Mouse (Mus musculus) layer of hippocampus, adult 18-20 months (tissue): ENCODE data around the gene Defb11. TPM values are rescaled to one million over a fixed set of nuclear protein-coding genes. Genes with fewer than 3 reads are reported as not detected.
"Not testable (repeated sequence)": the region's sequence is repeated elsewhere in the genome, so short reads cannot be mapped to it uniquely, and the experiment has no call there.

Experiments used
- DNase-seq, 2 experiments: peaks; one replicate each; pipeline ENCODE4 v3.0.0; 2022; ENCODE audit warnings: low spot score in 2 of 2
- long read RNA-seq: library from polyadenylated mRNA; stranded (forward); transcript quantifications from one replicate; pipeline ENCODE4 v2.0.0, GENCODE M21; 2021
- total RNA-seq, 2 experiments: library from RNA; stranded (reverse); gene quantifications; 2 replicates each; pipeline ENCODE4 v1.2.3; 2021

Defb11 gene
- not detected for total RNA-seq
- long read RNA-seq, partial matches to known transcripts, result 0 of 1 reads
- long read RNA-seq, other reads (novel, unspliced or antisense), result 0 of 1 reads

GRCm38 (mm10) chr8:21906290-21906689, at the start of gene Defb11:
Defb11 (minus strand) TSS chr8:21906412.
- not testable (repeated sequence) for DNase-seq

- peak; percentile 44 to 73 for DNase-seq
Measured at GRCm38 (mm10) chr8:21955321-21955720, 49.1 kb upstream of the Defb11 start.

GRCm38 (mm10) chr8:21947311-21948017, 41.3 kb upstream of the Defb11 start:
- no peak for DNase-seq

GRCm38 (mm10) chr8:21946462-21946861, 40.2 kb upstream of the Defb11 start, which contains the start of gene Defb13:
Defb13 (plus strand) TSS chr8:21946762.
- DNase-seq, result no peak

GRCm38 (mm10) chr8:21938052-21938451, 31.8 kb upstream of the Defb11 start, which contains the start of gene Defb35:
Defb35 (plus strand) TSS chr8:21938352.
- not testable (repeated sequence) for DNase-seq

- DNase-seq, result no peak
Measured at GRCm38 (mm10) chr8:21932610-21933009, 26.4 kb upstream of the Defb11 start, which contains the start of gene Defb15. Defb15 (minus strand) TSS chr8:21932710.

- not testable (repeated sequence) for DNase-seq
Measured at GRCm38 (mm10) chr8:21930754-21931153, 24.5 kb upstream of the Defb11 start.

GRCm38 (mm10) chr8:21915625-21916024, 9.4 kb upstream of the Defb11 start:
- DNase-seq, result peak; percentile 9 to 52

- no peak for DNase-seq
Measured at GRCm38 (mm10) chr8:21912554-21912953, 6.3 kb upstream of the Defb11 start.

- DNase-seq, result no peak
Measured at GRCm38 (mm10) chr8:21911931-21912330, 5.7 kb upstream of the Defb11 start.

- not testable (repeated sequence) for DNase-seq
Measured at GRCm38 (mm10) chr8:21885321-21885720, 20.9 kb downstream of the Defb11 start, which contains the start of gene Defb9. Defb9 (minus strand) TSS chr8:21885421.

- not testable (repeated sequence) for DNase-seq
Measured at GRCm38 (mm10) chr8:21858586-21858985, 47.6 kb downstream of the Defb11 start, which contains the start of gene Defb10. Defb10 (plus strand) TSS chr8:21858901.

Other genes with a start within 250 kb of the Defb11 start
- not detected for gene Defa34, start 240.6 kb downstream of the Defb11 start, total RNA-seq
- not detected for gene AY761184, start 202.8 kb downstream of the Defb11 start, total RNA-seq
- not detected for gene Defa24, start 171.9 kb downstream of the Defb11 start, total RNA-seq
- not detected for gene Defb50, start 82.9 kb downstream of the Defb11 start, total RNA-seq
- gene Defb2, start 66.5 kb downstream of the Defb11 start, total RNA-seq, result not detected
- gene Defb10, start 47.5 kb downstream of the Defb11 start, total RNA-seq, result not detected
- gene Defb9, start 21.0 kb downstream of the Defb11 start, total RNA-seq, result not detected
- gene Defb15, start 26.3 kb upstream of the Defb11 start, total RNA-seq, result not detected
- not detected for gene Defb35, start 31.9 kb upstream of the Defb11 start, total RNA-seq
- not detected for gene Defb13, start 40.4 kb upstream of the Defb11 start, total RNA-seq
- not detected for gene Fam90a1a, start 52.3 kb upstream of the Defb11 start, total RNA-seq
- gene Ccdc70, start 63.4 kb upstream of the Defb11 start, total RNA-seq, result not detected
- gene Atp7b, start 153.9 kb upstream of the Defb11 start, total RNA-seq, result 1 to 10 TPM; 1.4 to 1.6 TPM
- gene Alg11, start 154.3 kb upstream of the Defb11 start, total RNA-seq, result 10 to 100 TPM; 38.3 to 40.5 TPM
- under 1 TPM; 0.12 to 0.15 TPM for gene Nek5, start 218.6 kb upstream of the Defb11 start, total RNA-seq